Mouse (Mus musculus) heart, adult 2 months (tissue): ENCODE measurements at regions not wholly inside any gene's neighbourhood (a gene's known extent, or its start where the extent isn't known, plus 50 kb on each side); places are given as distances from the start of the nearest gene placed in this dataset.

Source experiments
- CTCF ChIP-seq: fragments of 200-600 bp; IDR thresholded peaks from 2 replicates; pipeline ENCODE4 v1.8.1; 2022; ENCODE audit warnings: antibody characterized with exemption, mild to moderate bottlenecking, moderate library complexity
- EP300 ChIP-seq: fragments of 200-500 bp; IDR thresholded peaks from 2 replicates; pipeline ENCODE4 v1.6.1; 2011; ENCODE audit warnings: low read depth, low read length, control low read depth; ENCODE audit not compliant: insufficient read depth
- POLR2A ChIP-seq: fragments of 200-500 bp; IDR thresholded peaks from 2 replicates; pipeline ENCODE4 v1.6.1; 2011; ENCODE audit warnings: mild to moderate bottlenecking, low read depth, low read length, control low read depth; ENCODE audit not compliant: insufficient read depth

DNA sequence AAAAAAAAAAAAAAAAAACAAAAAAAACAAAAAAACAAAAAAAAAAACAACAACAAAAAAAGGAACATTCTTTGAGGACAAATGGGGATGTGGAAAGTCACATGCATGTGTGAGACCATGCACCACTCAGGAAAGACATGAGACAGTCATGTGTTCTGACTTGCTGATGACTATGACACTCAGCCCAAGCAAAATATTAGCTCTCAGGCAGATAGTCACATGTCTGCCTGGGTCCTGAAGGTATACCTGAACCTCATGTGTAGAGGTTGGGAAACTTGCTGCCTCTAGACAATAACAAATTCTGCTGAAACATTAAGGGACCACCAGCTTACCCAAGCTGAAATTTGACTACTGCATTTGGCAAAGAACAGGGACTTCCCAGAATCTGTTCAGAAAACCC, 147.6 kb upstream of the Akr1e1 start:
- TF ChIP-seq POLR2A = no peak
- no peak for TF ChIP-seq CTCF
- no peak for TF ChIP-seq EP300
